Mouse (Mus musculus): ENCODE data around the gene Pak1. TPM values are rescaled to one million over a fixed set of nuclear protein-coding genes. Genes with fewer than 3 reads are reported as not detected.

Pak1 gene
- polyA plus RNA-seq, 1 experiment from 2014 or later = 22.5 TPM

GRCm38 (mm10) chr7:97783523-97783922, 4.8 kb upstream of the Pak1 start:
- no peak for ATAC-seq (ENCODE audit: low FRiP score, low read depth)
- WGBS = 63% methylated on average over 5 of the region's 5 CpGs
- peaks cover 5% of the 10 kb centered on the region; the same call in 1 of the 2 replicates for H3K4me1 ChIP-seq

GRCm38 (mm10) chr7:97788669-97789483, 535 bp downstream of the Pak1 start:
- Histone ChIP-seq H3K27ac (no peak overlapping the region; the same call in 1 of the 2 replicates), H3K27me3 (peaks cover 20% of the 10 kb centered on the region), H3K4me1 (peaks cover 8% of the 10 kb centered on the region; the same call in 1 of the 2 replicates), H3K36me3 (no peaks in the 10 kb centered on the region), H3K9me3 (no peaks in the 10 kb centered on the region), H3K4me3 (peak overlapping the region; percentile 86), H3K4me2 (replicated peaks) (peak overlapping the region; percentile 91), H3K9ac (peak overlapping the region; percentile 86)
- peak; percentile 86 for ATAC-seq (ENCODE audit: low FRiP score, low read depth)
- 1% methylated on average over 73 of the region's 84 CpGs for WGBS

More at GRCm38 (mm10) chr7:97783523-97783922, 4.8 kb upstream of the Pak1 start:
- Histone ChIP-seq H3K36me3 (no peaks in the 10 kb centered on the region), H3K4me2 (replicated peaks) (no peak overlapping the region), H3K27me3 (peaks cover 7% of the 10 kb centered on the region), H3K4me3 (no peak overlapping the region), H3K9ac (no peak overlapping the region), H3K27ac (no peak overlapping the region), H3K9me3 (no peaks in the 10 kb centered on the region)

- no peak for ATAC-seq (ENCODE audit: low FRiP score, low read depth)
- H3K9ac ChIP-seq = no peak overlapping the region
- peak overlapping the region; percentile 30; the same call in 1 of the 2 replicates for H3K4me2 ChIP-seq (replicated peaks)
- H3K4me1 ChIP-seq = peaks cover 8% of the 10 kb centered on the region; the same call in 1 of the 2 replicates
- no peak overlapping the region for H3K4me3 ChIP-seq
- no peaks in the 10 kb centered on the region for H3K36me3 ChIP-seq
- 46% methylated on average over 2 of the region's 2 CpGs for WGBS
- H3K27ac ChIP-seq = no peak overlapping the region
- peaks cover 20% of the 10 kb centered on the region for H3K27me3 ChIP-seq
- H3K9me3 ChIP-seq = no peaks in the 10 kb centered on the region
These were observed 1.9 kb downstream of the Pak1 start for GRCm38 (mm10) chr7:97790272-97790671.

DNA sequence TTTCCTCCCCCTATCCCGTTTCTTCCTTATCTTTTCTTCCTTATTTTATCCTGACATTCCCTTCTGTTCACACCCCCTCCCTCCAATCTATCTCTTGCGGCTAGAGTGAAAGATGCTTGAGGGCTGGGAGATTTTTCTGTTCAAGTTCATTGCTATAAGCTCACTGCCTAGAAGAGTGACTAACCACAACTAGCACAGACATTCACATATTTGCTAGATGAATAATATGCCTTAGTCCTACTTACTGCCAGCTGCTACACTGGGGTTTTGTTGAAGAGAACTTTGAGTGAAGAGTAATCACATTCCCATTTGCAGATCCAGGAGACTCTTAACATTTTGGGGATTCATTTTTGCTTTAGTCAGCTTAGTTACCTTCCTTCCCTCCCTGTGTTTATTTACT, 4.0 kb downstream of the Pak1 start:
- WGBS = 45% methylated on average over 2 of the region's 2 CpGs
- Histone ChIP-seq H3K27me3 (peaks cover 18% of the 10 kb centered on the region), H3K36me3 (no peaks in the 10 kb centered on the region), H3K9ac (no peak overlapping the region), H3K9me3 (no peaks in the 10 kb centered on the region), H3K4me3 (no peak overlapping the region), H3K27ac (no peak overlapping the region), H3K4me1 (peaks cover 8% of the 10 kb centered on the region; the same call in 1 of the 2 replicates), H3K4me2 (replicated peaks) (no peak overlapping the region)
- ATAC-seq (ENCODE audit: low FRiP score, low read depth) = no peak

GRCm38 (mm10) chr7:97803116-97803515, 14.8 kb downstream of the Pak1 start:
- H3K4me2 ChIP-seq (replicated peaks) = no peak overlapping the region
- no peak overlapping the region for H3K4me3 ChIP-seq
- H3K4me1 ChIP-seq = no peaks in the 10 kb centered on the region
- H3K27me3 ChIP-seq = no peaks in the 10 kb centered on the region
- no peak overlapping the region for H3K9ac ChIP-seq
- H3K27ac ChIP-seq = no peak overlapping the region
- H3K9me3 ChIP-seq = no peaks in the 10 kb centered on the region
- WGBS = 51% methylated on average over 2 of the region's 2 CpGs
- H3K36me3 ChIP-seq = no peaks in the 10 kb centered on the region
- no peak for ATAC-seq (ENCODE audit: low FRiP score, low read depth)

- H3K27ac ChIP-seq = no peak overlapping the region
- no peak overlapping the region for H3K4me2 ChIP-seq (replicated peaks)
- WGBS = 53% methylated on average over 2 of the region's 2 CpGs
- H3K36me3 ChIP-seq = no peaks in the 10 kb centered on the region
- no peak for ATAC-seq (ENCODE audit: low FRiP score, low read depth)
- H3K4me1 ChIP-seq = no peaks in the 10 kb centered on the region
- no peak overlapping the region for H3K9ac ChIP-seq
- no peaks in the 10 kb centered on the region for H3K9me3 ChIP-seq
- no peak overlapping the region for H3K4me3 ChIP-seq
- no peaks in the 10 kb centered on the region for H3K27me3 ChIP-seq
These were observed 16.1 kb downstream of the Pak1 start for GRCm38 (mm10) chr7:97804245-97805066.

DNA sequence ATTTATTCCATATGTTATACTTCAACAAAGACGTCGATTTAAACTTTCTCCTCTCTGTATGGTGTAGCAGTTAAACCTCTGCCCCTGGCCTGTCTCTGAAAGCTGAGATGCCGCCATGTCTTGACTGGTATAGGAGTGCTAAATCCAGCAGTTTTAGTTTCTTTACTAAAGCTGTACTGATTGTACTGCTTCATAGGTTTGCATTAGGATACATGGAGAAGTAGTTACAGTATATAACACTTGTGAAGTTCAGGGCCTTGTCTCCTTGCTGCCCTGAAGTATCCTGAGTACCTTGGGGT, 16.7 kb downstream of the Pak1 start:
- H3K9ac ChIP-seq = no peak overlapping the region
- H3K27me3 ChIP-seq = no peaks in the 10 kb centered on the region
- H3K4me3 ChIP-seq = no peak overlapping the region
- no peak overlapping the region for H3K4me2 ChIP-seq (replicated peaks)
- H3K4me1 ChIP-seq = no peaks in the 10 kb centered on the region
- H3K9me3 ChIP-seq = no peaks in the 10 kb centered on the region
- no peak overlapping the region for H3K27ac ChIP-seq
- no peaks in the 10 kb centered on the region for H3K36me3 ChIP-seq
- no peak for ATAC-seq (ENCODE audit: low FRiP score, low read depth)
- 36% methylated on average over 3 of the region's 3 CpGs for WGBS

- WGBS = 78% methylated on average over 5 of the region's 5 CpGs
- H3K36me3 ChIP-seq = no peaks in the 10 kb centered on the region
- H3K27ac ChIP-seq = no peak overlapping the region
- H3K4me1 ChIP-seq = no peaks in the 10 kb centered on the region
- H3K9me3 ChIP-seq = no peaks in the 10 kb centered on the region
- H3K9ac ChIP-seq = no peak overlapping the region
- no peak overlapping the region for H3K4me2 ChIP-seq (replicated peaks)
- no peak for ATAC-seq (ENCODE audit: low FRiP score, low read depth)
- no peak overlapping the region for H3K4me3 ChIP-seq
- H3K27me3 ChIP-seq = no peaks in the 10 kb centered on the region
These were observed 21.0 kb downstream of the Pak1 start for GRCm38 (mm10) chr7:97809307-97809706.

DNA sequence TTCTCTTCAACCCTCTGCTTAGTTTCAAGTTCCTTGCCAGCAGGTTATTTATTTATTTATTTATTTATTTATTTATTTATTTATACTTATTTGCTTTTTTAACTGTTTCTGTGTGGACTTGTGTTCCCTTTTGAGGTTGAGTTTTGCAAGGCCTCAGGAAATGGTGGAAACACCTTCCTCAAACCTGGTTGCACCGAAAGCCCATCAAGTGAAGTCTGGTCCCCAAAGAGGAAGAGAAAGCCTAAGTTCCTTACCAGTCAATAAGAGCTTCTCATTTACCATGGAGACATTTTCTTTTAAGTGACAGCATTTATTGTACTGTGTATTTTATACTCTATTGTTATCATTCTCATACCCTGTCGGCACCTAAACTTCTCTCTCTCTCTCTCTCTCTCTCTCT, 33.5 kb downstream of the Pak1 start:
- no peak overlapping the region for H3K27ac ChIP-seq
- 96% methylated on average over 2 of the region's 2 CpGs for WGBS
- no peaks in the 10 kb centered on the region for H3K4me1 ChIP-seq
- no peak for ATAC-seq (ENCODE audit: low FRiP score, low read depth)
- no peaks in the 10 kb centered on the region for H3K27me3 ChIP-seq
- no peak overlapping the region for H3K4me2 ChIP-seq (replicated peaks)
- H3K4me3 ChIP-seq = no peak overlapping the region
- H3K9ac ChIP-seq = no peak overlapping the region
- H3K9me3 ChIP-seq = no peaks in the 10 kb centered on the region
- H3K36me3 ChIP-seq = no peaks in the 10 kb centered on the region

DNA sequence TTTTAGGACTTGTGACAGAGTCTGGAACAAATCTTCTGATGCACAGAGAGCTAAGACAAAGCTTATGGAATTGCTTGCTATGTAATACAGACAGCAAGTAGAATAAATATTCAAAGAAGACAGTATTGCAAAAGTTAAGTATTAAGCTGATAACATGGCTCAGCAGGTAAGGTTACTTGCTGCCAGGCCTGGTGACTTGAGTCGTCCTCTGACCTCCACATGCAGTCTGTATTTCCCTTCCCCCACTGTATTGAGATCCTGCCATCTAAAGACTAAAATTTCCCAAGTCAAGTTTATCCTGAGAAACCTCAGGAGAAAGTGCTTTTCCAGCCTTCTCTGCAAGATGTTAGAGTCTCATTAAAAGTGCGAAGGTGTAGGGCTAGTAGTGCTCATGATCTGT, 40.8 kb downstream of the Pak1 start:
- H3K4me2 ChIP-seq (replicated peaks) = no peak overlapping the region
- H3K9ac ChIP-seq = no peak overlapping the region
- no peak overlapping the region for H3K4me3 ChIP-seq
- H3K36me3 ChIP-seq = no peaks in the 10 kb centered on the region
- no peaks in the 10 kb centered on the region for H3K4me1 ChIP-seq
- no peak overlapping the region for H3K27ac ChIP-seq
- no peaks in the 10 kb centered on the region for H3K27me3 ChIP-seq
- 72% methylated on average over 2 of the region's 2 CpGs for WGBS
- H3K9me3 ChIP-seq = no peaks in the 10 kb centered on the region
- ATAC-seq (ENCODE audit: low FRiP score, low read depth) = no peak

DNA sequence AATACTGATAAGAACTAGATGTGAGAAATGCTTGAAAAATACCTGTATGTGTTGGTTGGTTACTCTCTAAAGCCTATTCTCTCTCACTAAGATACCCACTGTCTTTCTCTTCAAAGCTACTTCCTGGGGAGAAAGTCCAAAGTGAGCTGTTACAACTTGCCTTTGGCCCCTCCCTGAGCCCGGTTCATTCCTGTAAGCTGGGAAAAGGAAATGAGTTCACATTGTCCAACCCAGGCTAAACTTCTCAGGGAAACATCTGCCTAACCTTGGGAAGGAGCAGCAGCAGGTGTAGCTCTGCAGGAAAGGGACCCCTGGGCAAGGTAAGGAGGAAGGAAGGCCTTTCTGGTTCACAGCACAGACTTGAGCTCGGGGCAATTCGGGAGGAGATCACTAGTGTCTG, 42.4 kb downstream of the Pak1 start:
- no peak for ATAC-seq (ENCODE audit: low FRiP score, low read depth)
- no peak overlapping the region for H3K27ac ChIP-seq
- H3K4me3 ChIP-seq = no peak overlapping the region
- no peaks in the 10 kb centered on the region for H3K27me3 ChIP-seq
- 72% methylated on average over 3 of the region's 3 CpGs for WGBS
- no peak overlapping the region for H3K4me2 ChIP-seq (replicated peaks)
- H3K9ac ChIP-seq = no peak overlapping the region
- no peaks in the 10 kb centered on the region for H3K4me1 ChIP-seq
- no peaks in the 10 kb centered on the region for H3K9me3 ChIP-seq
- H3K36me3 ChIP-seq = no peaks in the 10 kb centered on the region

DNA sequence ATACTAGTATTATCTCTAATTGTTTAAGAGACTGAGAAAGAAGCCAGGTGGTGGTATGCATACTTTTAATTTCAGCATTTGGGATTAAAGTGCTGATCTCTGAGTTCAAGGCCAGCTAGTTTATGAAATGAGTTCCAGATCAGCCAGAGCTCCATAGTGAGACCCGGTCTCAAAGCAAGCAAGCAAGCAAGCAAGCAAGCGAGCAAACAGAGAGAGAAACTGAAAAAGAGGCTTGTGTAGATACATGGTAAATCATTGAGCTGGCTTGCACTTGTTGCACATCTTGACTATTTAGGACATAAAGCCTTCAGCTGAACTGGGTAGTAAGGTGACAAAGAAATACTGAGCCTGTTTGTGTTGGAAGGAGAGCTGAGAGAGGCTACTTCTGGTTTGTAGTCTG, 44.6 kb downstream of the Pak1 start:
- no peak overlapping the region for H3K4me2 ChIP-seq (replicated peaks)
- H3K9me3 ChIP-seq = no peaks in the 10 kb centered on the region
- no peak for ATAC-seq (ENCODE audit: low FRiP score, low read depth)
- WGBS = 80% methylated on average over 2 of the region's 2 CpGs
- no peaks in the 10 kb centered on the region for H3K36me3 ChIP-seq
- no peaks in the 10 kb centered on the region for H3K27me3 ChIP-seq
- no peak overlapping the region for H3K4me3 ChIP-seq
- no peak overlapping the region for H3K9ac ChIP-seq
- no peaks in the 10 kb centered on the region for H3K4me1 ChIP-seq
- H3K27ac ChIP-seq = no peak overlapping the region

Data from limb, embryonic 13.5 days (tissue).